Mouse (Mus musculus) bone marrow, adult 2 months (tissue): ENCODE results near the gene Zdhhc24. TPM values are rescaled to one million over a fixed set of nuclear protein-coding genes. Genes with fewer than 3 reads are reported as not detected.

Source experiments
- H3K27ac ChIP-seq: fragments of 200-500 bp; 2 replicates; pipeline ENCODE4 v1.5.1; 2012; ENCODE audit warnings: low read depth, mild to moderate bottlenecking, control low read depth, inconsistent platforms, low read length; ENCODE audit not compliant: control insufficient read depth, poor library complexity, insufficient read depth
- H3K4me1 ChIP-seq: fragments of 200-500 bp; 2 replicates; pipeline ENCODE4 v1.6.1; 2011; ENCODE audit warnings: low read length; ENCODE audit not compliant: control insufficient read depth, insufficient read depth
- H3K4me3 ChIP-seq: fragments of 200-500 bp; replicated peaks from 2 replicates; pipeline ENCODE3; 2011; ENCODE audit warnings: mild to moderate bottlenecking, low read depth, low read length, control low read depth; ENCODE audit not compliant: control insufficient read depth
- CTCF ChIP-seq: fragments of 200-500 bp; IDR thresholded peaks from 2 replicates; pipeline ENCODE4 v1.5.1; 2011; ENCODE audit warnings: low read length, control low read depth; ENCODE audit not compliant: control insufficient read depth, insufficient read depth
- POLR2A ChIP-seq: fragments of 200-500 bp; IDR thresholded peaks from 2 replicates; pipeline ENCODE4 v1.6.1; 2011; ENCODE audit warnings: low read depth, mild to moderate bottlenecking, control low read depth, low read length, borderline replicate concordance; ENCODE audit not compliant: control insufficient read depth
- WGBS: fragments of 180-500 bp; shearing (Covaris S2); methylation state at CpG from one replicate; pipeline ENCODE4 v1.1.7; 2018; 5-methylcytosine and 5-hydroxymethylcytosine counted together
- polyA plus RNA-seq: library from polyadenylated mRNA; stranded (reverse); fragments of >200 nt; gene quantifications from 2 replicates; pipeline ENCODE4 v1.2.4, GENCODE M21; 2011; ENCODE audit warnings: low replicate concordance; ENCODE audit not compliant: missing spikeins, insufficient read depth, insufficient read length

Gene Zdhhc24
- polyA plus RNA-seq, 1 experiment: 11.0 TPM

DNA sequence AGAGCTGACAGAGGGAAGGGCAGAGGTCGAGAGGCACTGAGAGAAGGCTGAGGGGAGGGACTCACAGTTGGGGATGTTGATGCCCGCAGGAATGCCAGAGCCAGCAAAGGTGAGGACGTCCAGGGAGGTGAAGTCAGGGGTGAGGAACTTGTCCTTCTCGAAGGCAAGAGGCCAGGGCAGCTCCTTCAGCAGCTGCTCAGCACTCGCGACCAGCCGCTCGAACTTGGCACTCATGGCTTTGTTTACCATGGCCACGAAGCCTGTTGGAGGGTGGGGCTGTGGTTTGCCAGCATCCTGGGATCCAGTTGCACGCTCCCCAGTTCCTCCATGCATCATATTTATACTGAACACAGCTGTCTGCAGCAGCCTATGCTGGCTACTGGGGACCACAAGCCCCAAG lies 38.4 kb downstream of the Zdhhc24 start:
- TF ChIP-seq CTCF: no peak
- no peak for TF ChIP-seq POLR2A
- Histone ChIP-seq H3K27ac (no peak overlapping the region), H3K4me1 (no peaks in the 10 kb centered on the region), H3K4me3 (no peak overlapping the region)
- 75% methylated on average over 10 of the region's 10 CpGs for WGBS

- TF ChIP-seq POLR2A: no peak
- TF ChIP-seq CTCF: no peak
- WGBS: 82% methylated on average over 6 of the region's 6 CpGs
- Histone ChIP-seq H3K27ac (no peak overlapping the region), H3K4me1 (no peaks in the 10 kb centered on the region), H3K4me3 (no peak overlapping the region)
These were observed 41.2 kb downstream of the Zdhhc24 start for GRCm38 (mm10) chr19:4919652-4920051.

GRCm38 (mm10) chr19:4925121-4925860 lies 46.8 kb downstream of the Zdhhc24 start:
- no peaks in the 10 kb centered on the region; the same call in 1 of the 2 replicates for H3K4me1 ChIP-seq
- H3K4me3 ChIP-seq: no peak overlapping the region
- no peak overlapping the region for H3K27ac ChIP-seq
- WGBS: 91% methylated on average over 11 of the region's 11 CpGs
- TF ChIP-seq POLR2A: no peak
- TF ChIP-seq CTCF: no peak

DNA sequence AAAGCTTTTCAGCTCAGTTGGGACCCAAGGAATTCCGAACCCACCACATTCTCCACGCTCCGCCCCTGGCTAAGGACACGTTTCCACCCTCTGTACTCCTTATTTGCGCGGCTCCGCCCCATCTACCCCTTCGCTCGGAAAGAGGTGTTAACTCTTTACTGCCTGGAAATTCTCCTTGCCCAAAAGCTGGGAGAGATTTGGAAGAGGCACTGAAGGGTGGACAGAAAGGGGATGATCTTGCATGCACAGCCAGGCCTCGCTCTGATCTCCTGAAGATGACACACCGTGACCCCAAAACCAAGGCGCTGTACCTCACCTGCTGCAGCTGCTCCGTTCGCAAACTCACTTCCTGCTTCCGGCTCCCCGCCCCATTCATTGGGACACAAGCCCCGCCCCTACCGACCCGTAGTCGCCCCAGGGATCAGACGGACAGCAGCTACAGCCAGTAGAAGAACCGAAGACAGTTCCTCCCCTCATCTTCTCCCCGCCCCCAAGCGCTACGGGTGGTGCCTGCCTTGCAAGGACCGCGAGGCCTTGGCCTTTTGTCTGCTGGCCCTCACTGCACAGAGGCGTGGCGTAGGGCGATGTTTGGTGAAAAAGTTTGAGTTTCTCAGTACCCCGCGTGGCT lies 49.5 kb downstream of the Zdhhc24 start, which contains the start of gene Dpp3:
Gene Dpp3, minus strand, starts transcription at position 384 of the 628 bp plus-strand sequence.
- H3K4me3 ChIP-seq: peak within 1 kb of the TSS; percentile 92
- under 1% methylated on average over 32 of the region's 32 CpGs for whole genome bisulfite sequencing

GRCm38 (mm10) chr19:4928781-4929180 lies 50.3 kb downstream of the Zdhhc24 start:
- WGBS: 75% methylated on average over 5 of the region's 5 CpGs
- Histone ChIP-seq H3K27ac (no peak overlapping the region), H3K4me1 (no peaks in the 10 kb centered on the region; the same call in 1 of the 2 replicates), H3K4me3 (no peak overlapping the region)
- TF ChIP-seq CTCF (no peak), POLR2A (no peak)

More for the DNA sequence above, 49.5 kb downstream of the Zdhhc24 start, which contains the start of gene Dpp3:
- Histone ChIP-seq H3K27ac (no peak within 1 kb of the TSS), H3K4me1 (no peaks in the 10 kb centered on the region; the same call in 1 of the 2 replicates)
- TF ChIP-seq CTCF: no peak
- peak; percentile 93 for TF ChIP-seq POLR2A

Other genes with a start within 250 kb of the Zdhhc24 start
- gene Gm960, start 180.0 kb upstream of the Zdhhc24 start, polyA plus RNA-seq: not detected in 2 replicates
- 0.34 and 0.77 TPM in 2 replicates for gene Sptbn2, start 167.5 kb upstream of the Zdhhc24 start, polyA plus RNA-seq
- 6.6 and 8.3 TPM in 2 replicates for gene Rbm4b, start 122.2 kb upstream of the Zdhhc24 start, polyA plus RNA-seq
- gene Rbm4, start 84.8 kb upstream of the Zdhhc24 start, polyA plus RNA-seq: 19.9 and 30.3 TPM in 2 replicates
- 16.2 and 40.7 TPM in 2 replicates for gene Gm21992, start 67.1 kb upstream of the Zdhhc24 start, polyA plus RNA-seq
- 28.4 and 38.2 TPM in 2 replicates for gene Rbm14, start 67.0 kb upstream of the Zdhhc24 start, polyA plus RNA-seq
- gene Ccs, start 39.3 kb upstream of the Zdhhc24 start, polyA plus RNA-seq: 77.4 and 91.7 TPM in 2 replicates
- not detected in 2 replicates for gene Ccdc87, start 39.3 kb upstream of the Zdhhc24 start, polyA plus RNA-seq
- gene Ctsf, start 23.5 kb upstream of the Zdhhc24 start, polyA plus RNA-seq: 19.4 and 22.2 TPM in 2 replicates
- 2.1 TPM in 1 of 2 replicates, not detected in the other for gene Actn3, start 759 bp upstream of the Zdhhc24 start, polyA plus RNA-seq
- 2.4 TPM in 2 replicates for gene Bbs1, start 28.0 kb downstream of the Zdhhc24 start, polyA plus RNA-seq
- 17.2 and 27.5 TPM in 2 replicates for gene Dpp3, start 49.6 kb downstream of the Zdhhc24 start, polyA plus RNA-seq
- gene Peli3, start 64.5 kb downstream of the Zdhhc24 start, polyA plus RNA-seq: not detected in 2 replicates
- gene Mrpl11, start 83.5 kb downstream of the Zdhhc24 start, polyA plus RNA-seq: 51.6 and 60.7 TPM in 2 replicates
- gene Npas4, start 111.6 kb downstream of the Zdhhc24 start, polyA plus RNA-seq: 6.9 and 15.5 TPM in 2 replicates
- 1.3 and 1.7 TPM in 2 replicates for gene Slc29a2, start 145.2 kb downstream of the Zdhhc24 start, polyA plus RNA-seq
- 5.9 and 8.3 TPM in 2 replicates for gene B4gat1, start 160.2 kb downstream of the Zdhhc24 start, polyA plus RNA-seq
- gene AC124502.3, start 160.2 kb downstream of the Zdhhc24 start, polyA plus RNA-seq: not detected in 2 replicates
- gene Brms1, start 162.7 kb downstream of the Zdhhc24 start, polyA plus RNA-seq: 40.6 and 68.0 TPM in 2 replicates
- gene Rin1, start 171.8 kb downstream of the Zdhhc24 start, polyA plus RNA-seq: 0.68 and 3.6 TPM in 2 replicates
- 0.50 and 1.9 TPM in 2 replicates for gene Cd248, start 189.4 kb downstream of the Zdhhc24 start, polyA plus RNA-seq
- not detected in 2 replicates for gene Tmem151a, start 206.9 kb downstream of the Zdhhc24 start, polyA plus RNA-seq
- 6.1 and 15.0 TPM in 2 replicates for gene Yif1a, start 209.9 kb downstream of the Zdhhc24 start, polyA plus RNA-seq
- 0.74 and 2.3 TPM in 2 replicates for gene Cnih2, start 219.9 kb downstream of the Zdhhc24 start, polyA plus RNA-seq
- gene Rab1b, start 228.4 kb downstream of the Zdhhc24 start, polyA plus RNA-seq: 25.0 and 31.8 TPM in 2 replicates
- gene Klc2, start 239.9 kb downstream of the Zdhhc24 start, polyA plus RNA-seq: 7.0 and 21.9 TPM in 2 replicates